In the genomic region with DNA sequence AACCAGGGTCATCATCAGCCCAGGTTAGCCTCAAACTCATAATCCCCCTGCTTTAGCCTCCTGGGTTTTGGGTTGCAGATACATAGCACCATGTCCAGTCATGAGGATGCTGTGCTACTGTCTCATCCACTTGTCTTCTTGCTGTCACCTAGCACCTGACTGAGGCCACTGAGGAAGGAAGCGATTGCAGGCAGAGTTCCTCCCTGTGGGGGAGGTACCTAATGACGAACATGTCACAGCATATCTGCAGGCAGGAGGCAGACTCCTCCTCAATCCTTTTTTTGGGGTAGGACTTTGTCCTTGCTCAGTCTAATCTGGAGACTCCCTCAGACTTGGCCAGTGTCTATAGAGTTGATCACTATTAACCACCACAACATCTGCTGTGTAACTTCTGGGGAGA, we compare ENCODE assay signal across 16 mouse cellular contexts.
"Had no signal": no experiment of that assay in that cellular context is flagged by ENCODE, and none has a peak within 500 bp of the region (broad histone marks: within the 10 kb centered on the region; RNA-seq: fewer than 3 reads in every experiment).

No protein-coding gene starts in this region.

- H3K27me3 ChIP-seq: kidney, embryonic 15.5 days; lung, embryonic 15.5 days; midbrain, embryonic 15.5 days; neural tube, embryonic 13.5 days had no signal

- ATAC-seq: intestine, embryonic 16.5 days; liver, postnatal 0 days; midbrain, embryonic 15.5 days had no signal

- H3K27ac ChIP-seq: kidney, embryonic 15.5 days; left cerebral cortex, adult 2 months; limb, embryonic 10.5 days; lung, embryonic 15.5 days; macrophage; midbrain, embryonic 15.5 days; neural tube, embryonic 13.5 days had no signal

- H3K4me3 ChIP-seq: kidney, embryonic 15.5 days; left cerebral cortex, adult 2 months; limb, embryonic 10.5 days; lung, embryonic 15.5 days; midbrain, embryonic 15.5 days; neural tube, embryonic 13.5 days had no signal

- DNase-seq: kidney, adult 2 months; kidney, postnatal 14 days; liver, postnatal 0 days; lung, postnatal 14 days; right cerebral cortex, adult 18-20 months; right cerebral cortex, postnatal 25 days; thymus, postnatal 4 days had no signal

- H3K4me2 ChIP-seq: kidney, embryonic 15.5 days; lung, embryonic 15.5 days; midbrain, embryonic 11.5 days; midbrain, embryonic 15.5 days; neural tube, embryonic 13.5 days had no signal

- H3K9me3 ChIP-seq: kidney, embryonic 15.5 days; limb, embryonic 10.5 days; lung, embryonic 15.5 days; midbrain, embryonic 15.5 days; neural tube, embryonic 13.5 days had no signal

- H3K9ac ChIP-seq: kidney, embryonic 15.5 days; liver, postnatal 0 days; lung, embryonic 15.5 days; midbrain, embryonic 15.5 days; neural tube, embryonic 13.5 days had no signal
